Mouse (Mus musculus): ENCODE results near the gene Slc30a1. TPM values are rescaled to one million over a fixed set of nuclear protein-coding genes. Genes with fewer than 3 reads are reported as not detected.

Slc30a1 gene
- polyA plus RNA-seq, 1 experiment from 2014 or later: 5.5 TPM

GRCm38 (mm10) chr1:191891912-191892311 lies 14.7 kb upstream of the Slc30a1 start:
- H3K27me3 ChIP-seq (ENCODE audit: control insufficient read depth, insufficient read depth, low read length): no peaks in the 10 kb centered on the region
- H3K4me2 ChIP-seq (replicated peaks; ENCODE audit: low read depth): no peak overlapping the region
- TF ChIP-seq EP300 (optimal IDR thresholded peaks at IDR 0.05) (no peak), CTCF (IDR thresholded peaks at IDR 0.05; ENCODE audit: low read depth) (no peak)
- no peak for DNase-seq (ENCODE audit: low spot score)
- no peaks in the 10 kb centered on the region for H3K9me3 ChIP-seq (ENCODE audit: control insufficient read depth, low read length)
- no peak overlapping the region for H3K4me3 ChIP-seq (ENCODE audit: low read depth, low read length)
- H3K9ac ChIP-seq (ENCODE audit: low read length): no peak overlapping the region
- ATAC-seq (ENCODE audit: low FRiP score, low TSS enrichment): no peak
- WGBS: 77% methylated on average over 6 of the region's 6 CpGs
- H3K4me1 ChIP-seq (replicated peaks; ENCODE audit: control insufficient read depth, insufficient read depth): peaks cover 2% of the 10 kb centered on the region; the same call in 1 of the 2 replicates
- no peak overlapping the region for H3K27ac ChIP-seq (replicated peaks)
- H3K36me3 ChIP-seq (ENCODE audit: control insufficient read depth, insufficient read depth, low read length): no peaks in the 10 kb centered on the region

- Histone ChIP-seq H3K9me3 (ENCODE audit: control insufficient read depth, low read length) (no peaks in the 10 kb centered on the region), H3K27me3 (ENCODE audit: control insufficient read depth, insufficient read depth, low read length) (no peaks in the 10 kb centered on the region), H3K4me2 (replicated peaks; ENCODE audit: low read depth) (no peak overlapping the region; the same call in 1 of the 2 replicates), H3K4me3 (ENCODE audit: low read depth, low read length) (no peak overlapping the region), H3K27ac (replicated peaks) (no peak overlapping the region), H3K4me1 (replicated peaks; ENCODE audit: control insufficient read depth, insufficient read depth) (peaks cover 3% of the 10 kb centered on the region; the same call in 1 of the 2 replicates), H3K36me3 (ENCODE audit: control insufficient read depth, insufficient read depth, low read length) (no peaks in the 10 kb centered on the region), H3K9ac (ENCODE audit: low read length) (no peak overlapping the region)
- WGBS: 59% methylated on average over 17 of the region's 17 CpGs
- peak; percentile 33 for DNase-seq (ENCODE audit: low spot score)
- peak; percentile 62 for ATAC-seq (ENCODE audit: low FRiP score, low TSS enrichment)
- TF ChIP-seq EP300 (optimal IDR thresholded peaks at IDR 0.05) (no peak), CTCF (IDR thresholded peaks at IDR 0.05; ENCODE audit: low read depth) (no peak)
Measured at GRCm38 (mm10) chr1:191894386-191894785, 12.2 kb upstream of the Slc30a1 start.

- peaks cover 3% of the 10 kb centered on the region; the same call in 1 of the 2 replicates for H3K4me1 ChIP-seq (replicated peaks; ENCODE audit: control insufficient read depth, insufficient read depth)
- 87% methylated on average over 9 of the region's 9 CpGs for WGBS
- TF ChIP-seq CTCF (IDR thresholded peaks at IDR 0.05; ENCODE audit: low read depth): no peak
- no peak for TF ChIP-seq EP300 (optimal IDR thresholded peaks at IDR 0.05)
- H3K36me3 ChIP-seq (ENCODE audit: control insufficient read depth, insufficient read depth, low read length): no peaks in the 10 kb centered on the region
- ATAC-seq (ENCODE audit: low FRiP score, low TSS enrichment) (no peak), DNase-seq (ENCODE audit: low spot score) (no peak)
- no peaks in the 10 kb centered on the region for H3K27me3 ChIP-seq (ENCODE audit: control insufficient read depth, insufficient read depth, low read length)
- no peaks in the 10 kb centered on the region for H3K9me3 ChIP-seq (ENCODE audit: control insufficient read depth, low read length)
- H3K27ac ChIP-seq (replicated peaks): no peak overlapping the region
- no peak overlapping the region for H3K4me3 ChIP-seq (ENCODE audit: low read depth, low read length)
- H3K4me2 ChIP-seq (replicated peaks; ENCODE audit: low read depth): no peak overlapping the region
- H3K9ac ChIP-seq (ENCODE audit: low read length): no peak overlapping the region
Measured at GRCm38 (mm10) chr1:191894857-191895256, 11.7 kb upstream of the Slc30a1 start.

GRCm38 (mm10) chr1:191896806-191897552 lies 9.6 kb upstream of the Slc30a1 start:
- Histone ChIP-seq H3K9ac (ENCODE audit: low read length) (no peak overlapping the region), H3K27ac (replicated peaks) (peak overlapping the region; percentile 5; the same call in 1 of the 2 replicates), H3K4me2 (replicated peaks; ENCODE audit: low read depth) (no peak overlapping the region), H3K27me3 (ENCODE audit: control insufficient read depth, insufficient read depth, low read length) (no peaks in the 10 kb centered on the region), H3K36me3 (ENCODE audit: control insufficient read depth, insufficient read depth, low read length) (no peaks in the 10 kb centered on the region), H3K4me1 (replicated peaks; ENCODE audit: control insufficient read depth, insufficient read depth) (peaks cover 3% of the 10 kb centered on the region; the same call in 1 of the 2 replicates), H3K9me3 (ENCODE audit: control insufficient read depth, low read length) (no peaks in the 10 kb centered on the region), H3K4me3 (ENCODE audit: low read depth, low read length) (no peak overlapping the region)
- ATAC-seq (ENCODE audit: low FRiP score, low TSS enrichment): 0 out of 2 replicates have a peak, but pooled peaks have one; percentile 18
- no peak for TF ChIP-seq CTCF (IDR thresholded peaks at IDR 0.05; ENCODE audit: low read depth)
- TF ChIP-seq EP300 (optimal IDR thresholded peaks at IDR 0.05): no peak
- no peak for DNase-seq (ENCODE audit: low spot score)
- WGBS: 51% methylated on average over 12 of the region's 12 CpGs

GRCm38 (mm10) chr1:191905637-191906533 lies 682 bp upstream of the Slc30a1 start:
- Histone ChIP-seq H3K4me2 (replicated peaks; ENCODE audit: low read depth) (peak overlapping the region; percentile 88), H3K27me3 (ENCODE audit: control insufficient read depth, insufficient read depth, low read length) (no peaks in the 10 kb centered on the region), H3K27ac (replicated peaks) (peak overlapping the region; percentile 88), H3K9ac (ENCODE audit: low read length) (peak overlapping the region; percentile 78), H3K36me3 (ENCODE audit: control insufficient read depth, insufficient read depth, low read length) (peaks cover 6% of the 10 kb centered on the region; the same call in 1 of the 2 replicates), H3K4me3 (ENCODE audit: low read depth, low read length) (peak overlapping the region; percentile 88), H3K9me3 (ENCODE audit: control insufficient read depth, low read length) (no peaks in the 10 kb centered on the region), H3K4me1 (replicated peaks; ENCODE audit: control insufficient read depth, insufficient read depth) (0 out of 2 replicates have a peak, but pooled peaks cover 3% of the 10 kb centered on the region)
- DNase-seq (ENCODE audit: low spot score) (no peak), ATAC-seq (ENCODE audit: low FRiP score, low TSS enrichment) (peak; percentile 79)
- WGBS: 6% methylated on average over 44 of the region's 58 CpGs
- TF ChIP-seq CTCF (IDR thresholded peaks at IDR 0.05; ENCODE audit: low read depth) (no peak), EP300 (optimal IDR thresholded peaks at IDR 0.05) (no peak)
